Mouse (Mus musculus) brain, embryonic 14.5 days (tissue): ENCODE results near the gene Gm3045.

Experiments
- CTCF ChIP-seq: fragments of 200-500 bp; IDR thresholded peaks from 2 replicates; pipeline ENCODE4 v1.5.1; 2012; ENCODE audit warnings: inconsistent platforms, mild to moderate bottlenecking, moderate library complexity, borderline replicate concordance; ENCODE audit not compliant: insufficient read depth, insufficient read length; ENCODE audit errors: extremely low read depth
- POLR2A ChIP-seq: fragments of 200-500 bp; IDR thresholded peaks from 2 replicates; pipeline ENCODE4 v1.6.1; 2012; ENCODE audit warnings: mild to moderate bottlenecking, inconsistent platforms, borderline replicate concordance; ENCODE audit not compliant: poor library complexity, insufficient read depth, insufficient read length, severe bottlenecking; ENCODE audit errors: extremely low read depth

DNA sequence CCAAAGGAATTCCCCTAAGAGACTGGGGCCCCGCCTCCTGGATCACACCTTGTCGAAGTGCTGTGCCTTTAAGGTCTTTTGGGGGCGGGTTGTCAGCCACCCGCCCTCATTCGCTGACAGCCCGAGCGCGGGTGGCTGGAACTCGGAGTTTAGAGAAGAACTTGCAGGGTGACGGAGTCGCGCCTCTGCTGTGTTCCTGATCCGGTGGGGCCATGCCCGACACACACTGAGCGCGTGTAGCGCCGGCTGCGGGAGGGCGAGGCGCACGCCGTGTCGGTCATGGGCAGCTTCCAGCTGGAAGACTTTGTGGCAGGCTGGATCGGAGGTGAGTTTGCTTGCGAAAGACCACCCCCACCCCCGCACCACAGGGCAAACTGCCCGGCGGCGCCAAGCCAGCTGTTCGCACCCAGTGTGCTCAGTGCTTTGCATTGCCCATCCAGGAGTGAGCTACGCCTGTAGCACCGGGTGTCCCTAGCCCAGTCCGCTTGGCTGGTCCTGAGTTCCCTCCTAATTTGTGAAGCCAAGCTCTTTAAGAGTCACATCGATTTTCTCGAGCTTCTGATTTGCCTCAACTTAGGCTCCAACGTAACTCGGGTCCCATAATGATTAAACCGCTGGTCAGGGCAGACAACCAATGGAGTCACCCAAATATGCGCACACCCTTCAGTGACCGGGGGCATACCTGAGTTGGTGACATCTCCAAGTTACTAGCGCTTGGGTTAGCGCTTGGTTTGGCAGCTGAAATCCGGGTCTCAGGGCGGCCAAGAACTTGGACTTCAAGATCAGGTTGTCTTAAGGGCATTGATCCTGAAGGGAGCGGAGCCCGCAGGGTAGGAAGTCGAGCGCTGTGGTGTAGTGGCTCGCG is 12.0 kb downstream of the Gm3045 start, which contains the start of gene Slc25a48:
- no peak for TF ChIP-seq POLR2A
- no peak for TF ChIP-seq CTCF
